Mouse (Mus musculus): ENCODE data around the gene Krt33b.

- TF ChIP-seq CTCF (IDR thresholded peaks at IDR 0.05; ENCODE audit: low read depth, low read length) (no peak), POLR2A (IDR thresholded peaks at IDR 0.05; ENCODE audit: extremely low read depth, insufficient read depth, low read length) (no peak)
Measured at GRCm38 (mm10) chr11:99990571-99990970, 39.1 kb downstream of the Krt33b start.

Data from liver, adult 2 months (tissue).